Mouse (Mus musculus) spleen, adult 2 months (tissue): ENCODE measurements at regions not wholly inside any gene's neighbourhood (a gene's known extent, or its start where the extent isn't known, plus 50 kb on each side); places are given as distances from the start of the nearest gene placed in this dataset.

Experiments used
- CTCF ChIP-seq: fragments of 200-500 bp; IDR thresholded peaks from 2 replicates; pipeline ENCODE4 v1.5.1; 2011; ENCODE audit warnings: mild to moderate bottlenecking, inconsistent platforms; ENCODE audit not compliant: insufficient read depth, insufficient read length, insufficient replicate concordance; ENCODE audit errors: extremely low read depth
- POLR2A ChIP-seq: fragments of 200-500 bp; IDR thresholded peaks from 2 replicates; pipeline ENCODE4 v1.6.1; 2011; ENCODE audit warnings: low read depth, low read length, inconsistent platforms

- no peak for TF ChIP-seq CTCF
- no peak for TF ChIP-seq POLR2A
These were observed 81.7 kb upstream of the Pcbd1 start for GRCm38 (mm10) chr10:61007403-61007802.
